Mouse (Mus musculus): ENCODE data around the gene Cotl1.

- no peak for TF ChIP-seq CTCF (conservative IDR thresholded peaks at IDR 0.05; ENCODE audit: low read length)
- TF ChIP-seq POU5F1 (IDR thresholded peaks at IDR 0.05; ENCODE audit: borderline replicate concordance, low read length): no peak
These were observed 10.3 kb downstream of the Cotl1 start for GRCm38 (mm10) chr8:119829870-119830580.
